Mouse (Mus musculus): ENCODE data around the gene Hyal2.
A peak's percentile ranks its signal among the peaks of the same experiment; 100 is the strongest.
"Not testable (repeated sequence)": the region's sequence is repeated elsewhere in the genome, so short reads cannot be mapped to it uniquely, and the experiment has no call there.

Hyal2 gene

GRCm38 (mm10) chr9:107545199-107545598 is 22.5 kb upstream of the Hyal2 start:
- no peak for DNase-seq (ENCODE audit: extremely low read depth, insufficient read length, low spot score)

- peak; percentile 35 for DNase-seq (ENCODE audit: extremely low read depth, insufficient read length, low spot score)
Observed at GRCm38 (mm10) chr9:107545602-107546001, 22.1 kb upstream of the Hyal2 start.

- DNase-seq (ENCODE audit: extremely low read depth, insufficient read length, low spot score) = no peak
Observed at GRCm38 (mm10) chr9:107547026-107547425, 20.7 kb upstream of the Hyal2 start, which contains the start of gene Zmynd10. Zmynd10 (plus strand) TSS chr9:107547298.

GRCm38 (mm10) chr9:107547957-107548356 is 19.8 kb upstream of the Hyal2 start:
- no peak for DNase-seq (ENCODE audit: extremely low read depth, insufficient read length, low spot score)

DNA sequence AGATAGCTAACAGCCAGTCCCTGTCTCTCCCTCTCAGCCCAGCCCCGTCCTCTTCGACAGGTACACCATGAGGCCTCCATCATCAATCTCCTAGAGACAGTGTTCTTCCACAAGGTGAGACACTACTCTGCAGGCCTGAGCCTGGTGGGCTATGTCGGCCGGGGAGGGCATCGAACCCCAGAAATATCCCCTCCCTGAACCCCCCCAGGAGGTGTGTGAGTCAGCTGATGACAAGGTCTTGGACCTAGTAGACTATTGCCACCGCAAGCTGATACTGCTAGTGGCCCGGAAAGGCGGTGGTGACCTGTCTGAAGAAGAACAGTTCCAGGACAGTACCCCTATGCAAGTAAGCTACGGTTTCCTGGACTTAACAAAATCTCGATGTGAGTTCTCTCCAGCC is 18.9 kb upstream of the Hyal2 start:
- no peak for DNase-seq (ENCODE audit: extremely low read depth, insufficient read length, low spot score)

- no peak for DNase-seq (ENCODE audit: extremely low read depth, insufficient read length, low spot score)
Observed at GRCm38 (mm10) chr9:107549297-107550074, 18.3 kb upstream of the Hyal2 start.

DNA sequence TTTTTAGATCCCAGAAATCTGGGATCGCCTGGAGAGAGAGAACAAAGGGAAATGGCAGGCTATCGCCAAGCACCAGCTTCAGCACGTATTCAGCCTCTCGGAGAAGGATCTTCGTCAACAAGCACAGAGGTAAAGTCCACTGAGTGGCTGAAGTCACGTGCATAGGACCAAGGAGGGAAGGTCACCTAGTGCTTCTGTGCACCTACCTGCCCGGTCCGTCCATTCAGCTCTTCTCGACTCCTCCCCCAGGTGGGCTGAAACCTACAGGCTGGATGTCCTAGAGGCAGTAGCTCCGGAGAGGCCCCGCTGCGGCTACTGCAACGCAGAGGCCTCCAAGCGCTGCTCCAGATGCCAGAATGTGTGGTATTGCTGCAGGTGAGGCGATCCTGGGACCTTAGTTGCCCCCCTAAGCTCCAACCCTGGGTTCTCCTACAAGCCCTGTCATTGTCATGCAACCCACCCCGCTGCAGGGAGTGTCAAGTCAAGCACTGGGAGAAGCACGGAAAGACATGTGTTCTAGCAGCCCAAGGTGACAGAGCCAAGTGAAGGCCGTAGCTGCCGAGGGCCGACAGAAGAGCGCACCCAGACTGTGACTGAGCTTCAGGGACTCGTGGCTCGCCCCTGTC is 17.1 kb upstream of the Hyal2 start:
- DNase-seq (ENCODE audit: extremely low read depth, insufficient read length, low spot score) = no peak

- DNase-seq (ENCODE audit: extremely low read depth, insufficient read length, low spot score) = peak; percentile 93
Observed at GRCm38 (mm10) chr9:107551117-107551889, 16.4 kb upstream of the Hyal2 start, which contains the start of gene Rassf1. Rassf1 (plus strand) TSS chr9:107551555.

GRCm38 (mm10) chr9:107551890-107552355 is 15.8 kb upstream of the Hyal2 start:
- DNase-seq (ENCODE audit: extremely low read depth, insufficient read length, low spot score) = no peak

DNA sequence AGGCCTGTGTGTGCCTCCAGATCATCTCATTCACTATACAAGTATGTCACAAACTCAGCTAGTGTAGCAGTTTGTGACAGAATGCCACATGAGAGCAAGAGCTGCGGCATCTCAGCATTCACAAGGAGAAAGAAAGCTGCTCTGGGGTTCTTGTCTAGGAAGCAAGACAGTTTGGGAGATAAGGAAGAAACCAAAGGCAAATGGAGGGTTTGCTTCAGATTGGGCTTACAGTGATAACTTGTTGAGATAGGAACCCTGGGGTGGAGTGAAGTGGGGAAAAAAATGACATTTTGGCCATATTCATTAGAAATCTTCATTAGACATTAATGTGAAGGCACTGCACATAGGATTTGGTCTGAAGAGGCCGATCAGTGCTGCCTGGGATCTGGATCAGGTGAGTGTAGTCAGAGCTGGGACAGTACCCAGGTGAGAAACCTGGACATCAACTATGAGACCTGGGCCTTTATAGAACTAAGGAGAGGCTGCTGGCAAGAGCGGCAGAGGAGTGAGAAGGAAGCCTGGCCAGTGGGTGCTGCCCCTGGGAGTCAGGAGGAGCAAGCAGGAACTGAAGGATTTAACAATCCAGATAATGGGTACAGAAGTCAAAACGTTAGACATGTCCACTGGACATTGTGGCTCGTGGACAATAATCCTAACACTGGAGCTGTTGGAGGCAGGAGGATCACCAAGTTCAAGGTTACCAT is 14.9 kb upstream of the Hyal2 start:
- no peak for DNase-seq (ENCODE audit: extremely low read depth, insufficient read length, low spot score)

DNA sequence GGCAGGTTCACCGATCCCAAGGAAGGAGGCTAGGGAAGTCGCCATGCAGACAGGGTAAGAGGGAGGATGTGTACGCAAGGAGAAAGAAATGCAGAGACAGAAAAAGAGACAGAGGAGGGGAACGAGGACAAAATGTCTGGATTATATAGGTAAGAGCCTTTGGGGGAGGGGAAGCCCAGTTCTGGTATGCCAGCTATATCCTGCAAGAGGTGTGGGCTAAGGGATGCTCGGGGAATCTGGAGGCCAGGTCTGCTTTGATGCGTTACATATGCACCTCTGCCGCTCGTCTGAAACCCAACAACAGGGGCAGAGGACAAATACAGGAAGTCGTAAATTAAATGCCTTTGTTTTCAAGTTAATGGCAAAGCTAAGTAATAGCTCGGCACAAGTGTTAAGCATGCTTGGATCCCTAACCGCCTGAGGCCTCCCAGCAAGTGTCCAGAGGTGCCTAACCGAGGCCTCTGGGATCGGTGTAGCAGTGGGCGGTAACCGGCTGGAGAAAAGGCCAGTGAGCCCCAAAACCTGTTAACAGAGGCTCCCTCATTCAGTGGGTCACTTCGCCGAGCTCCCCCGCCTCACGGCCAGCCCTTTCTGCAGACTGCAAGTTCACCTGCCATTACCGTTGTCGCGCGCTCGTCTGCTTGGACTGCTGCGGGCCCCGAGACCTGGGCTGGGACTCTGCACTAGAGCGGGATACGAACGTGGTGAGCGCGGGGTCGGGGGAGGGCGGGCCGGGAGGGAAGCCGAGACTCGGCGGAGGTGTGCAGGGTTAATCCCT is 14.0 kb upstream of the Hyal2 start:
- no peak for DNase-seq (ENCODE audit: extremely low read depth, insufficient read length, low spot score)

DNA sequence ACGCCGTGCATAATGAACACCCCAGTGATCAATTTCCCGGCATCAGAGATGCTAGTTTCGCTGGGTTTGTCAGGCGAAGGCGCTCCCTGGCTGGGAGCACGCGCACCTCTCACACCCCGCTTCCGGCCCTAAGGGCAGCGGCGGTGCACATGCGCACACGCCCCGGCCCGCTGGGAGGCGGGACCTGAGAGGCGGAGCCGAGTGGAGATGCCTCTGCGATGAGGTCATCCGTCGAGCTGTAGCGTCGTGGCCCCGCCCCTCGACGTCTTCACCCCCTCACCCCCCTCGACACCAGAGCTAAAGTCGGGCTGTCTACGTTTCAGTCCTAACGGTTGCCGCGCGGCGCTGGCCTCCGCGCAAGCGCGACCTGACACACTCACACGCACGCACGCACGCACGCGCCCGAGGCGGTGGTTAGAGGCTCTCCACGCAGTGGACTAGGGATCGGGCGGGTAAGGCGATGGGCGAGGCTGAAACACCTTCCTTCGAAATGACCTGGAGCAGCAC is 13.4 kb upstream of the Hyal2 start:
- DNase-seq (ENCODE audit: extremely low read depth, insufficient read length, low spot score) = peak; percentile 100

DNA sequence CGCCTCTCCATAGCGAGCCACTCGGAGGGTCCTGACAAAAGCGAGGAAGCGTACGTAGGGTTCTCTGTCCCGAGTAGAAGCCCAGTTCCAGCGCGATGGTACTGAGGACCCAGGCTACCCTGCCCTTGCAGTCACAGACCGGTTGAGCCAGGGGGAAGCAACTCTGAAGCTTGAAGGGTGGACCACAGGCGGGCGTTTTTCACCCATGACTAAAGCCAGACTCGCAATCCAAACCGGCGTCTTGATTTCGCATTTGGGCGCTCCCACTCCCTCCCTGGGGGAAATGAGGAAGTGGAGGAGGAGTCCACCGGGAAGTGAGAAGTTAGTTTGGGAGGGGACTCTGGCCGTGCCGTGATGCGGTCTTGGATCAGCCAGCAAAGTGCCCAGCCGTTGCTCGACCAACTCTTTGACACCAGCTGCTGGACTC is 12.7 kb upstream of the Hyal2 start:
- DNase-seq (ENCODE audit: extremely low read depth, insufficient read length, low spot score) = no peak

GRCm38 (mm10) chr9:107555701-107556100 is 12.0 kb upstream of the Hyal2 start:
- DNase-seq (ENCODE audit: extremely low read depth, insufficient read length, low spot score) = no peak

GRCm38 (mm10) chr9:107556346-107556745 is 11.4 kb upstream of the Hyal2 start:
- no peak for DNase-seq (ENCODE audit: extremely low read depth, insufficient read length, low spot score)

GRCm38 (mm10) chr9:107563029-107563581 is 4.6 kb upstream of the Hyal2 start, which contains the start of gene Tusc2:
Tusc2 (plus strand) TSS chr9:107563255.
- DNase-seq (ENCODE audit: extremely low read depth, insufficient read length, low spot score) = peak; percentile 84

DNA sequence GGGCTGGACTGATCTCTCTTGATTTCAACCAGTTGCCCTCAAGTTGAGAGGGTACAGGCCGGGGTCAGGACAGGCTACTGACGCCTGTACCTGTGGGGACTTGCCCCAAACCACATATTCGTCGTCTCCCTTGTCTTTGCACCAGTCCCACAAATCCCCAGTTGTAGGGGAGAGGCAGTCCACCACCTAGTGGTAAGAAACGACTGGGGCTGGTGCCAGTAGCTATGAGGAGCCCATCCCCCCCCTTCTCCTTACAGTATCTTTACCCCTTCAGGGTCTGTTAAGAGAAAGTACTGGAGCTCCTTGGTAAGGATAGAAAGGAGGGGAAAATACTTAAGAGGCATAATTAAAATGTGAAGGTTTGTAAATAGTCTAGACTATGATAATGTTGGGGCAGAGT is 2.2 kb upstream of the Hyal2 start:
- DNase-seq (ENCODE audit: extremely low read depth, insufficient read length, low spot score) = not testable (repeated sequence)

DNA sequence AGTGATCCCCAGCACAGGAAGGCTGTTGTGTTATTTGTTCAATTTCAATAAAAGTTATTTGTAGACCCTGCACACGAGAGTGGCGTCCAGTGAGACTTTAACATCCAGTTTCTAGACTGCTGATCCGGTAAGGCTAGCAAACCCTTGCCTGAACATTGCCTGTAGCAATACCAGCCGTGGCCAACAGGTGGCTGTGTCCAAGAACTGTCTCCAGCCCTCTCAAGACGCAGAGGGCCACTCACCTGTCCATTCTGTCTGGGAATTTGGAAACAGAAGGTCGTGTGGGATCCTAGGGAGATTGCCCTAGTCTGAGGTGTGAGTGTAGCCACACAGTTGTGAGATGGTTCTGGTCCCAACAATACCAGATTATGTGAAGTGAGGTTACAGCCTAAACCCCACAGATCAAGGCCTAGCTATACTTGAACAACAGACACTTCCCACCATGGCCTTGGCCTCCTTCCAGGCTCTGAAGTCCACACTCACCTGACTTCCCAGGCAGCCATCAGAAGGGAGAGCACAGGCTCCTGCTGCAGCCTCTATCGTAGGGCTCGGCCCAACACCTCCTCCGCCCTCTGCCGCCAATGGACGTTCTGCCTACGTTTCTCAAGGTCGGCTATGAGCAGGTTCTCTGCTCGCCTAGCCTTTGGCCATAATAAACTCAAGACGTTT is 1.6 kb upstream of the Hyal2 start:
- no peak for DNase-seq (ENCODE audit: extremely low read depth, insufficient read length, low spot score)

GRCm38 (mm10) chr9:107566855-107567254 is 890 bp upstream of the Hyal2 start:
- DNase-seq (ENCODE audit: extremely low read depth, insufficient read length, low spot score) = no peak

Measured in 3134 (cell line).